25 mouse cellular contexts compared by ENCODE assay signal in genomic region chr14:36781882-36782281, GRCm38 (mm10).
"Had no signal": no experiment of that assay in that cellular context is flagged by ENCODE, and none has a peak within 500 bp of the region (broad histone marks: within the 10 kb centered on the region; RNA-seq: fewer than 3 reads in every experiment).

No protein-coding gene starts in this region.

- H3K27me3 ChIP-seq: hindbrain, embryonic 12.5 days; intestine, embryonic 15.5 days; limb, embryonic 13.5 days had no signal

- ATAC-seq: forebrain, embryonic 16.5 days; hindbrain, embryonic 16.5 days; inflammation-experienced regulatory T-cells, adult 6 months; intestine, embryonic 15.5 days; intestine, postnatal 0 days had no signal

- H3K9me3 ChIP-seq: heart, embryonic 10.5 days; heart, embryonic 12.5 days; hindbrain, embryonic 10.5 days; hindbrain, embryonic 12.5 days; intestine, embryonic 15.5 days; limb, embryonic 13.5 days had no signal

- H3K4me3 ChIP-seq: gastrocnemius, adult 2 months; heart, embryonic 10.5 days; heart, embryonic 12.5 days; hindbrain, embryonic 10.5 days; hindbrain, embryonic 12.5 days; intestine, embryonic 15.5 days; limb, embryonic 13.5 days had no signal

- H3K4me1 ChIP-seq: heart, embryonic 10.5 days; heart, embryonic 12.5 days; hindbrain, embryonic 10.5 days; hindbrain, embryonic 12.5 days; intestine, embryonic 15.5 days; limb, embryonic 13.5 days had no signal

- H3K9ac ChIP-seq: heart, embryonic 12.5 days; hindbrain, embryonic 12.5 days; hindbrain, embryonic 14.5 days; intestine, embryonic 15.5 days; limb, embryonic 13.5 days had no signal

- DNase-seq: gastrocnemius, adult 2 months; gastrocnemius, postnatal 10 days; gastrocnemius, postnatal 25 days; heart, adult 18-20 months; heart, postnatal 10 days; heart, postnatal 4 days; kidney, adult 18-20 months; kidney, adult 8-10 months; kidney, postnatal 10 days; kidney, postnatal 25 days; kidney, postnatal 4 days; layer of hippocampus, adult 9-11 months; layer of hippocampus, postnatal 36 days; left cerebral cortex, postnatal 4 days had no signal

- H3K27ac ChIP-seq: gastrocnemius, adult 2 months; heart, embryonic 10.5 days; hindbrain, embryonic 10.5 days; hindbrain, embryonic 12.5 days; hindbrain, embryonic 14.5 days; intestine, embryonic 15.5 days; limb, embryonic 13.5 days had no signal

- H3K36me3 ChIP-seq: heart, embryonic 10.5 days; heart, embryonic 12.5 days; hindbrain, embryonic 10.5 days; hindbrain, embryonic 12.5 days; intestine, embryonic 15.5 days; limb, embryonic 13.5 days had no signal

- H3K4me2 ChIP-seq: heart, embryonic 12.5 days; hindbrain, embryonic 12.5 days; hindbrain, embryonic 14.5 days; intestine, embryonic 15.5 days; limb, embryonic 13.5 days had no signal
